Mouse (Mus musculus) adrenal gland, adult 8-10 months (tissue): ENCODE measurements around the gene Olfr1101. TPM values are rescaled to one million over a fixed set of nuclear protein-coding genes. Genes with fewer than 3 reads are reported as not detected.

Experiments
- DNase-seq: peaks from one replicate; pipeline ENCODE4 v3.0.0; 2022
- total RNA-seq, 4 experiments: library from RNA; stranded (reverse); gene quantifications; 2 replicates each; pipeline ENCODE4 v1.2.4; 2022

Gene Olfr1101
- total RNA-seq: not detected

GRCm38 (mm10) chr2:86991121-86991520 lies at the start of gene Olfr1101:
TSS of gene Olfr1101 (minus strand) at chr2:86991221.
- no peak for DNase-seq

- DNase-seq: no peak
Measured at GRCm38 (mm10) chr2:87036431-87036830, 45.4 kb upstream of the Olfr1101 start, which contains the start of gene Olfr1105. TSS of gene Olfr1105 (minus strand) at chr2:87036531.

- DNase-seq: no peak
Measured at GRCm38 (mm10) chr2:87026980-87027379, 36.0 kb upstream of the Olfr1101 start, which contains the start of gene Olfr1104. TSS of gene Olfr1104 (minus strand) at chr2:87027080.

- no peak for DNase-seq
Measured at GRCm38 (mm10) chr2:86998098-86998497, 7.1 kb upstream of the Olfr1101 start, which contains the start of gene Olfr1102. TSS of gene Olfr1102 (plus strand) at chr2:86998398.

GRCm38 (mm10) chr2:86979854-86980253 lies 11.2 kb downstream of the Olfr1101 start, which contains the start of gene Olfr1100:
TSS of gene Olfr1100 (minus strand) at chr2:86979954.
- DNase-seq: no peak

GRCm38 (mm10) chr2:86960593-86960992 lies 30.4 kb downstream of the Olfr1101 start, which contains the start of gene Olfr1099:
TSS of gene Olfr1099 (minus strand) at chr2:86960693.
- DNase-seq: no peak

Other genes with a start within 250 kb of the Olfr1101 start
- gene Olfr1090, start 232.2 kb downstream of the Olfr1101 start, total RNA-seq: not detected
- gene Olfr1093, start 208.7 kb downstream of the Olfr1101 start, total RNA-seq: not detected
- gene Olfr141, start 181.2 kb downstream of the Olfr1101 start, total RNA-seq: not detected
- gene Olfr1094, start 166.6 kb downstream of the Olfr1101 start, total RNA-seq: not detected
- not detected for gene Olfr1095, start 139.5 kb downstream of the Olfr1101 start, total RNA-seq
- not detected for gene Gm13723, start 116.4 kb downstream of the Olfr1101 start, total RNA-seq
- not detected for gene Olfr1097, start 99.0 kb downstream of the Olfr1101 start, total RNA-seq
- not detected for gene Olfr1098, start 66.7 kb downstream of the Olfr1101 start, total RNA-seq
- gene Olfr1099, start 30.5 kb downstream of the Olfr1101 start, total RNA-seq: not detected
- not detected for gene Olfr1100, start 11.3 kb downstream of the Olfr1101 start, total RNA-seq
- gene Olfr1102, start 7.2 kb upstream of the Olfr1101 start, total RNA-seq: not detected
- gene Olfr1104, start 35.9 kb upstream of the Olfr1101 start, total RNA-seq: not detected
- not detected for gene Olfr1105, start 45.3 kb upstream of the Olfr1101 start, total RNA-seq
- gene Olfr1106, start 61.1 kb upstream of the Olfr1101 start, total RNA-seq: not detected
- gene Olfr1107, start 84.6 kb upstream of the Olfr1101 start, total RNA-seq: not detected
- gene Olfr1109, start 104.8 kb upstream of the Olfr1101 start, total RNA-seq: not detected
- not detected for gene Olfr259, start 123.3 kb upstream of the Olfr1101 start, total RNA-seq
- not detected for gene Olfr1110, start 149.1 kb upstream of the Olfr1101 start, total RNA-seq
- not detected for gene Olfr1111, start 161.4 kb upstream of the Olfr1101 start, total RNA-seq
- gene Olfr1112, start 196.6 kb upstream of the Olfr1101 start, total RNA-seq: not detected
- gene Olfr1113, start 217.7 kb upstream of the Olfr1101 start, total RNA-seq: not detected